Mouse (Mus musculus) left cerebral cortex, postnatal 36 days (tissue): ENCODE data around the gene Nrxn2. TPM values are rescaled to one million over a fixed set of nuclear protein-coding genes. Genes with fewer than 3 reads are reported as not detected.

Experiments
- DNase-seq, 2 experiments: peaks; one replicate each; pipeline ENCODE4 v3.0.0; 2021 to 2022; ENCODE audit warnings: low spot score in 2 of 2, mixed read lengths in 1 of 2
- intact Hi-C: fragments of 180-260 bp; cut with DNase I; formaldehyde crosslinking; loops from one replicate; pipeline ENCODE4 v1.15.1; 2025
- total RNA-seq, 2 experiments: library from RNA; stranded (reverse); gene quantifications; 2 replicates each; pipeline ENCODE4 v1.2.3; 2021

Nrxn2 gene
- total RNA-seq, 2 experiments from 2014 or later = 635 to 658 TPM

- DNase-seq = no peak
- intact Hi-C loops = no loop called here
These were observed 28.7 kb upstream of the Nrxn2 start for GRCm38 (mm10) chr19:6389803-6390202.

GRCm38 (mm10) chr19:6390251-6390650, 28.3 kb upstream of the Nrxn2 start:
- no peak for DNase-seq
- intact Hi-C loops = no loop called here

- intact Hi-C loops = no loop called here
These were observed 25.7 kb upstream of the Nrxn2 start for GRCm38 (mm10) chr19:6392743-6393393.

GRCm38 (mm10) chr19:6393637-6394036, 24.9 kb upstream of the Nrxn2 start:
- intact Hi-C loops = no loop called here
- DNase-seq = no peak

More at GRCm38 (mm10) chr19:6392743-6393393, 25.7 kb upstream of the Nrxn2 start:
- no peak for DNase-seq

- intact Hi-C loops = no loop called here
- no peak for DNase-seq
These were observed 22.3 kb upstream of the Nrxn2 start for GRCm38 (mm10) chr19:6396237-6396636.

- no peak for DNase-seq
- intact Hi-C loops = no loop called here
These were observed 20.8 kb upstream of the Nrxn2 start for GRCm38 (mm10) chr19:6397582-6398249.

- no peak for DNase-seq
- intact Hi-C loops = no loop called here
These were observed 19.9 kb upstream of the Nrxn2 start for GRCm38 (mm10) chr19:6398447-6399284.

- intact Hi-C loops = no loop called here
- no peak for DNase-seq
These were observed 19.0 kb upstream of the Nrxn2 start, which contains the start of gene Rasgrp2 for GRCm38 (mm10) chr19:6399285-6400095. TSS of gene Rasgrp2 (plus strand) at chr19:6399340.

GRCm38 (mm10) chr19:6400096-6401086, 18.1 kb upstream of the Nrxn2 start:
- no peak for DNase-seq
- intact Hi-C loops = no loop called here

- peak in 1 of 2 experiments; percentile 58 for DNase-seq
- intact Hi-C loops = no loop called here
These were observed 17.3 kb upstream of the Nrxn2 start for GRCm38 (mm10) chr19:6401131-6401815.

- no peak for DNase-seq
- intact Hi-C loops = no loop called here
These were observed 16.6 kb upstream of the Nrxn2 start for GRCm38 (mm10) chr19:6401951-6402350.

- DNase-seq = no peak
- intact Hi-C loops = loop anchor here (1.0 kb wide), 1 partner anchor 45 kb away; no protein-coding TSS in a partner anchor
These were observed 14.7 kb upstream of the Nrxn2 start for GRCm38 (mm10) chr19:6403869-6404268.

GRCm38 (mm10) chr19:6405433-6405832, 13.1 kb upstream of the Nrxn2 start:
- DNase-seq = no peak
- intact Hi-C loops = no loop called here

GRCm38 (mm10) chr19:6407109-6407508, 11.4 kb upstream of the Nrxn2 start:
- no peak for DNase-seq
- intact Hi-C loops = no loop called here

GRCm38 (mm10) chr19:6407816-6408510, 10.6 kb upstream of the Nrxn2 start:
- DNase-seq = no peak
- intact Hi-C loops = no loop called here

- no peak for DNase-seq
- intact Hi-C loops = no loop called here
These were observed 9.8 kb upstream of the Nrxn2 start for GRCm38 (mm10) chr19:6408749-6409148.

- no peak for DNase-seq
These were observed 9.4 kb upstream of the Nrxn2 start for GRCm38 (mm10) chr19:6409176-6409575.

More at GRCm38 (mm10) chr19:6409176-6409575, 9.4 kb upstream of the Nrxn2 start:
- intact Hi-C loops = no loop called here
